Mouse (Mus musculus) MEL (cell line): ENCODE measurements around the gene Cox16.

ENCODE experiments used
- BHLHE40 ChIP-seq: IDR thresholded peaks from 2 replicates; pipeline ENCODE4 v1.6.1; 2012; ENCODE audit warnings: low read depth, mild to moderate bottlenecking, inconsistent platforms, low read length, improper control_type of control experiment, borderline replicate concordance
- CHD2 ChIP-seq: IDR thresholded peaks from 2 replicates; pipeline ENCODE4 v1.6.1; 2011; ENCODE audit warnings: low read length, improper control_type of control experiment
- CTCF ChIP-seq, 3 experiments: IDR thresholded peaks in 2 of 3; conservative IDR thresholded peaks in 1 of 3; 2 replicates each; pipeline ENCODE4 v1.5.1; 2011 to 2012; ENCODE audit warnings: low read length in 3 of 3, low read depth in 2 of 3, mild to moderate bottlenecking in 2 of 3, improper control_type of control experiment in 1 of 3, inconsistent platforms in 1 of 3, mixed read lengths in 1 of 3, moderate library complexity in 1 of 3; ENCODE audit not compliant: control insufficient read depth in 1 of 3, insufficient read depth in 1 of 3, poor library complexity in 1 of 3, severe bottlenecking in 1 of 3
- ELF1 ChIP-seq: IDR thresholded peaks from 2 replicates; pipeline ENCODE4 v1.6.1; 2014; ENCODE audit warnings: low read depth, mild to moderate bottlenecking, inconsistent platforms, low read length, improper control_type of control experiment, moderate library complexity
- EP300 ChIP-seq, 2 experiments: IDR thresholded peaks; 2 replicates each; pipeline ENCODE4 v1.6.1; 2011; ENCODE audit warnings: improper control_type of control experiment in 2 of 2, low read length in 2 of 2, low read depth in 1 of 2, mild to moderate bottlenecking in 1 of 2
- ETS1 ChIP-seq: IDR thresholded peaks from 2 replicates; pipeline ENCODE4 v1.6.1; 2012; ENCODE audit warnings: low read depth, mild to moderate bottlenecking, inconsistent platforms, low read length, improper control_type of control experiment, moderate library complexity
- JUND ChIP-seq: IDR thresholded peaks from 2 replicates; pipeline ENCODE4 v1.6.1; 2011; ENCODE audit warnings: low read depth, mild to moderate bottlenecking, improper control_type of control experiment, low read length
- MAX ChIP-seq: IDR thresholded peaks from 2 replicates; pipeline ENCODE4 v1.6.1; 2011; ENCODE audit warnings: low read length, improper control_type of control experiment
- MYB ChIP-seq: IDR thresholded peaks from 2 replicates; pipeline ENCODE4 v1.6.1; 2011; ENCODE audit warnings: mild to moderate bottlenecking, low read depth, low read length, improper control_type of control experiment
- POLR2A ChIP-seq, 2 experiments: IDR thresholded peaks; 2 replicates each; pipeline ENCODE4 v1.6.1; 2011 to 2012; ENCODE audit warnings: low read length in 2 of 2, mild to moderate bottlenecking in 2 of 2, control low read depth in 1 of 2, improper control_type of control experiment in 1 of 2, low read depth in 1 of 2, moderate library complexity in 1 of 2; ENCODE audit not compliant: control insufficient read depth in 1 of 2, insufficient read depth in 1 of 2, poor library complexity in 1 of 2
- POLR2AphosphoS5 ChIP-seq: IDR thresholded peaks from 2 replicates; pipeline ENCODE4 v1.6.1; 2012; ENCODE audit warnings: low read depth, borderline replicate concordance, mild to moderate bottlenecking, inconsistent platforms, low read length, moderate library complexity, mixed read lengths
- SMC3 ChIP-seq: IDR thresholded peaks from 2 replicates; pipeline ENCODE4 v1.6.1; 2011; ENCODE audit warnings: low read depth, low read length, improper control_type of control experiment
- TCF12 ChIP-seq: IDR thresholded peaks from 2 replicates; pipeline ENCODE4 v1.6.1; 2014; ENCODE audit warnings: low read depth, mild to moderate bottlenecking, inconsistent platforms, low read length, improper control_type of control experiment, moderate library complexity
- USF2 ChIP-seq, 2 experiments: IDR thresholded peaks; 2 replicates each; pipeline ENCODE4 v1.6.1; 2011 to 2012; ENCODE audit warnings: improper control_type of control experiment in 2 of 2, low read length in 2 of 2, borderline replicate concordance in 1 of 2, inconsistent platforms in 1 of 2, low read depth in 1 of 2, mild to moderate bottlenecking in 1 of 2; ENCODE audit not compliant: insufficient read depth in 1 of 2

- TF ChIP-seq CTCF (IDR thresholded peaks at IDR 0.05 in 2 of 3, conservative IDR thresholded peaks at IDR 0.05 in 1 of 3; ENCODE audit: control insufficient read depth in 1 of 3, insufficient read depth in 1 of 3, low read depth in 2 of 3, low read length in 3 of 3, poor library complexity in 1 of 3, severe bottlenecking in 1 of 3) (no peak), TCF12 (no peak), CHD2 (no peak), EP300 (IDR thresholded peaks at IDR 0.05; ENCODE audit: low read depth in 1 of 2, low read length in 2 of 2) (no peak), BHLHE40 (no peak), POLR2AphosphoS5 (no peak), POLR2A (IDR thresholded peaks at IDR 0.05; ENCODE audit: control insufficient read depth in 1 of 2, insufficient read depth in 1 of 2, low read depth in 1 of 2, low read length in 2 of 2, poor library complexity in 1 of 2) (no peak; a peak in 1 of 4 replicates), MYB (no peak), MAX (no peak), USF2 (IDR thresholded peaks at IDR 0.05; ENCODE audit: borderline replicate concordance in 1 of 2, insufficient read depth in 1 of 2, low read depth in 1 of 2, low read length in 2 of 2) (no peak), ETS1 (no peak), ELF1 (no peak), SMC3 (no peak), JUND (no peak)
These were observed 48.1 kb upstream of the Cox16 start for GRCm38 (mm10) chr12:81533029-81533419.
